Mouse (Mus musculus): ENCODE measurements at regions not wholly inside any gene's neighbourhood (a gene's known extent, or its start where the extent isn't known, plus 50 kb on each side); places are given as distances from the start of the nearest gene placed in this dataset.
"Not testable (repeated sequence)": the region's sequence is repeated elsewhere in the genome, so short reads cannot be mapped to it uniquely, and the experiment has no call there.

DNA sequence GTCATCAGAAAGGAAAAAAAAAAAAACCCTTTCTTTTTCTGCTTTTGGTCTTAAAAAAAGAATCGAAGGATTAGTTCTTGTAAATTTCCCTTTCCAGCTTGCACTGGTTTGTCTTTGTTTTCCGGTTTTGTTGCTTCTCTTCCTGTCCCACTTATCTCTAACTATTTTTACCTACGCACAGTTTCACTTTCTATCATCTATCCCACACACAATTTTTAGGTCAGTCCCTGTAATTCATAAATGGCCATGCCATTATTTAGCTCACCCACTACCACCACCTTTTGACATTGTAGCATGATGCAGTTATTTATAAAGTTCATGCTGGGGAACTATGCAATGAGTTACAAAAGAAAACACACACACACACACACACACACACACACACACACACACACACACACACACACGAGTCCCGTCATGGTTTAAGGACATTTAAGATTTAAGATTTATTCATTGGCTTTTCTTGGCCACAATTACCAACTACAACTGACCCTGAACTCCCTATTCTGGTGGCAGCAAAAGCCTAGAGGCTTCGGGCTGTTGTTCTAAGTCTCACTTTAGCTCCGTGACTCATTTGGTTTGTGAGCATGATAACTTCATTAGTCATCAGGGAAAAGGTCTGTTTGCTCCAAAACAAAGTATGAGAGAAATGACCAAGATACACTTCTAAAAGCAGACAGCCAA, 164.6 kb upstream of the Gm10131 start:
- Histone ChIP-seq H3K4me1 (ENCODE audit: control insufficient read depth in 2 of 2, insufficient read depth in 2 of 2, low read length in 2 of 2, poor library complexity in 1 of 2) (peaks cover 0 to 2% of the 10 kb centered on the region in 2 experiments; a peak in 2 of 4 replicates), H3K4me3 (ENCODE audit: insufficient read depth in 1 of 2, low read depth in 1 of 2, low read length in 2 of 2, poor library complexity in 1 of 2, severe bottlenecking in 1 of 2) (no peak overlapping the region), H3K27ac (ENCODE audit: insufficient read depth, low read depth, low read length, poor library complexity, severe bottlenecking) (no peak overlapping the region), H3K9me3 (ENCODE audit: control insufficient read depth, insufficient read depth, low read depth, low read length) (no peaks in the 10 kb centered on the region), H3K9ac (ENCODE audit: insufficient read depth, low read depth, low read length, poor library complexity, severe bottlenecking) (no peak overlapping the region), H3K36me3 (ENCODE audit: control insufficient read depth, insufficient read depth, low read length, poor library complexity, severe bottlenecking) (no peaks in the 10 kb centered on the region)
- in situ Hi-C loops (cut with MboI; ENCODE audit: low sequenced_read_pairs in 2 of 2, unreplicated experiment in 2 of 2): no loop called here
- no peak for DNase-seq (ENCODE audit: low read depth, low spot score)
- TF ChIP-seq ZNF384 (IDR thresholded peaks at IDR 0.05; ENCODE audit: low read depth, low read length) (no peak), HCFC1 (IDR thresholded peaks at IDR 0.05; ENCODE audit: borderline replicate concordance, insufficient read depth, low read length) (no peak), CHD2 (IDR thresholded peaks at IDR 0.05; ENCODE audit: low read depth, low read length) (no peak), ZC3H11A (IDR thresholded peaks at IDR 0.05; ENCODE audit: borderline replicate concordance, low read depth, low read length) (no peak), MAFK (IDR thresholded peaks at IDR 0.05; ENCODE audit: insufficient read depth, low read depth, low read length) (no peak)

DNA sequence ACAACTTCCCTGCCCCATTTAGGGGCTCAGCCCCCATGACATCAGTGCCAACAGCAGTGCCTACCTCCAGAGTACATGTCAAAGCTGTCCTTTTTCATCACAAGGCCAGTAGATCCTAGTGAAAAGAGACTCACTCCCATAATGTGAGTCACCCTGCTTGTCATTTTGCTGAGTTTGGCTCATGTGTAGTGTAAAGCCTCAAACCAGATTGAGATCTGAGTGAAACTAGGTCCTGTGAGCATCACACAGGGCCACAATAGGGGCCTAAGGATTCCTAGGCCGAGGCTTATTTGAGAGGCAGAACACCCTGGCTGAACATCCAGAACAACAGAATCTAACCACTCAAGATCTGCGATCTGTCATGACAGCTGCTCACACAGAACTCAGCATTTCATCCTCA, 163.3 kb upstream of the Gm10131 start:
- DNase-seq (ENCODE audit: low read depth, low spot score); H3K9me3 ChIP-seq (ENCODE audit: control insufficient read depth, insufficient read depth, low read depth, low read length); H3K36me3 ChIP-seq (ENCODE audit: control insufficient read depth, insufficient read depth, low read length, poor library complexity, severe bottlenecking); H3K27ac ChIP-seq (ENCODE audit: insufficient read depth, low read depth, low read length, poor library complexity, severe bottlenecking); H3K9ac ChIP-seq (ENCODE audit: insufficient read depth, low read depth, low read length, poor library complexity, severe bottlenecking); in situ Hi-C loops (cut with MboI; ENCODE audit: low sequenced_read_pairs in 2 of 2, unreplicated experiment in 2 of 2); H3K4me1 ChIP-seq (ENCODE audit: control insufficient read depth in 2 of 2, insufficient read depth in 2 of 2, low read length in 2 of 2, poor library complexity in 1 of 2); H3K4me3 ChIP-seq (ENCODE audit: insufficient read depth in 1 of 2, low read depth in 1 of 2, low read length in 2 of 2, poor library complexity in 1 of 2, severe bottlenecking in 1 of 2): not testable (repeated sequence)

DNA sequence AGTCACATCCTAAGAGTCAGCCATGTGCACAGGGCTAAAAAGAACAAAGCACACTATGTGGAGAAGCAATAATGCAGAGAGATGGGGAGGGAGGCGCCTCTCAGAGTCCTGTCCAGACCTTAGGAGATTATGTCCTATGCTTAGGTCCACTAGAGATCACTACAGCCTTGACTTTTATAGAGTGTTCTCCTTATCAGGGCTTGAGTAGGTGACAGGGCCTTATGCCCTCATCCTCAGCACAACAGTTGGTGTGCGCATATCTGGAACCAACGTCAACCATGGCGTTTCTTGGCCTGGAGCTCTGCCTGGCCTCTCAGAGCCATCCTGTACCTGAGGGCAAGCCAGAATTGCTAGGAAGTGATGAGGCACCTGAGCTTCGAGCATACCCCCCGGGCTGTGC, 162.6 kb upstream of the Gm10131 start:
- no peaks in the 10 kb centered on the region for H3K9me3 ChIP-seq (ENCODE audit: control insufficient read depth, insufficient read depth, low read depth, low read length)
- H3K27ac ChIP-seq (ENCODE audit: insufficient read depth, low read depth, low read length, poor library complexity, severe bottlenecking): no peak overlapping the region
- no peak overlapping the region for H3K9ac ChIP-seq (ENCODE audit: insufficient read depth, low read depth, low read length, poor library complexity, severe bottlenecking)
- no peak for DNase-seq (ENCODE audit: low read depth, low spot score)
- no peak for TF ChIP-seq MAFK (IDR thresholded peaks at IDR 0.05; ENCODE audit: insufficient read depth, low read depth, low read length)
- no peak for TF ChIP-seq ZNF384 (IDR thresholded peaks at IDR 0.05; ENCODE audit: low read depth, low read length)
- TF ChIP-seq HCFC1 (IDR thresholded peaks at IDR 0.05; ENCODE audit: borderline replicate concordance, insufficient read depth, low read length): no peak
- no peak for TF ChIP-seq ZC3H11A (IDR thresholded peaks at IDR 0.05; ENCODE audit: borderline replicate concordance, low read depth, low read length)
- no peak for TF ChIP-seq CHD2 (IDR thresholded peaks at IDR 0.05; ENCODE audit: low read depth, low read length)
- H3K4me1 ChIP-seq (ENCODE audit: control insufficient read depth in 2 of 2, insufficient read depth in 2 of 2, low read length in 2 of 2, poor library complexity in 1 of 2): no peaks in the 10 kb centered on the region
- in situ Hi-C loops (cut with MboI; ENCODE audit: low sequenced_read_pairs in 2 of 2, unreplicated experiment in 2 of 2): no loop called here
- H3K4me3 ChIP-seq (ENCODE audit: insufficient read depth in 1 of 2, low read depth in 1 of 2, low read length in 2 of 2, poor library complexity in 1 of 2, severe bottlenecking in 1 of 2): no peak overlapping the region
- no peaks in the 10 kb centered on the region for H3K36me3 ChIP-seq (ENCODE audit: control insufficient read depth, insufficient read depth, low read length, poor library complexity, severe bottlenecking)

DNA sequence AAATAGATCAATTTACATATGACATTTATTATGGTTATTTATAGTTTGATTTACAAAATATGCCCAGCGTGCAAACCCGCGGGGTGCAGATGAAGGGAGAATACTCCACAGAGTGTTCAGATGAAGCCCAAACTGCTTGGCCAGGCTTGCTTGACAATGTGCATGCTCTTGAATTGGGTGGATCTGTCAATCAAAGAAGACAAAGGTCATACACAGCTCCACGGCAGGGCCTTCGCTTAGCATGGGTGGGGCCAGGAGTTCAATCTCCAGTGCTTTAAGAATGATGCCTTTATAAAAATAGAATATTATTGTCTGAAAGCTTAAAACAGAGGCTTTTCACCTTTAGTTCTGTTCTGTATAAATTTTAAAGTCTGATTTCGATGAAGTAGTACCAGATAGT, 158.3 kb upstream of the Gm10131 start:
- no peak overlapping the region for H3K27ac ChIP-seq (ENCODE audit: insufficient read depth, low read depth, low read length, poor library complexity, severe bottlenecking)
- no peaks in the 10 kb centered on the region for H3K9me3 ChIP-seq (ENCODE audit: control insufficient read depth, insufficient read depth, low read depth, low read length)
- no peaks in the 10 kb centered on the region for H3K4me1 ChIP-seq (ENCODE audit: control insufficient read depth in 2 of 2, insufficient read depth in 2 of 2, low read length in 2 of 2, poor library complexity in 1 of 2)
- in situ Hi-C loops (cut with MboI; ENCODE audit: low sequenced_read_pairs in 2 of 2, unreplicated experiment in 2 of 2): no loop called here
- no peaks in the 10 kb centered on the region for H3K36me3 ChIP-seq (ENCODE audit: control insufficient read depth, insufficient read depth, low read length, poor library complexity, severe bottlenecking)
- TF ChIP-seq HCFC1 (IDR thresholded peaks at IDR 0.05; ENCODE audit: borderline replicate concordance, insufficient read depth, low read length) (no peak), ZNF384 (IDR thresholded peaks at IDR 0.05; ENCODE audit: low read depth, low read length) (no peak), MAFK (IDR thresholded peaks at IDR 0.05; ENCODE audit: insufficient read depth, low read depth, low read length) (no peak), CHD2 (IDR thresholded peaks at IDR 0.05; ENCODE audit: low read depth, low read length) (no peak), ZC3H11A (IDR thresholded peaks at IDR 0.05; ENCODE audit: borderline replicate concordance, low read depth, low read length) (no peak)
- H3K4me3 ChIP-seq (ENCODE audit: insufficient read depth in 1 of 2, low read depth in 1 of 2, low read length in 2 of 2, poor library complexity in 1 of 2, severe bottlenecking in 1 of 2): no peak overlapping the region
- no peak for DNase-seq (ENCODE audit: low read depth, low spot score)
- H3K9ac ChIP-seq (ENCODE audit: insufficient read depth, low read depth, low read length, poor library complexity, severe bottlenecking): no peak overlapping the region

Measured in ES-E14 (cell line).